Mouse (Mus musculus) CD4-positive naive resting alpha-beta T cell, adult 57 days (primary cell): Measurements from ENCODE around the gene Uck1. TPM values are rescaled to one million over a fixed set of nuclear protein-coding genes. Genes with fewer than 3 reads are reported as not detected.

Source experiments
- total RNA-seq: library from RNA; stranded (reverse); gene quantifications from one replicate; pipeline ENCODE4 v1.2.4, GENCODE M21; 2023

Uck1 gene
- total RNA-seq, result 105 TPM

DNA sequence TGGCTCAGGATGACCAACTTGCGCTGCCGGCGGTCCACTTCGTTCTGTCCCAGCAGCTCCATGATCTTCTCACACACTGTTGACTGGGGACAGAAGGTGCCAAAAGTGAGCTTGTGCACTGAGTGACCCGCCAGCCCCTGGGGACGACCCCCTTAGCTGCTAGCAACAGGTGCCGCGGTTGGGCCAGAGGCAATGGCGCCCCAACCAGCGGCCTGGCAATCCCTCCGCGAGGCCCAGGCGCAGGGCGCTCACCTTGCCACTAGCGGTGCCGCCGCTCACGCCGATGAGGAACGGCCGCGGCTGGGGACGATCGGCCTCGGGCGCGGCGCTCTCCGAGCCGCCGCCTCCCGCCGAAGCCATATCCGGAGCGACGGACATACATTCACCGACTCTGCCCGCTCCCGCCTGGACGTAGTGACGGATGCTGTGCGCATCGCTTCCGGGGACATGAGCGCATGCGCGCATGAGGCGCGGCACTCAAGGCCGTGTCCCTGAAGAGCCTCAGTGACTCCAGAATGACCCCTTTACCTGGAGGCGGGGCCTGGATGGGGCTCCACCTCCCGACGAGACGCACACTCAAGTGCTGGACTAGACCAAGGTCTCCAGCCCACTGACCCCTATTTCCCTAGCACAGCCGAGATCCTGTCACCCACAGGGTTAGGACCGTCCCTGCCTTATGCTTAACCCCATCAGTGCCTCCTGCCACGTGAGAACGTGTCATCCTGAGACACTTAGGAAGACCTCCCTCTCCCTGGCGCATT lies at the start of gene Uck1:
Gene Uck1 (minus strand): TSS at position 503 of the 761 bp plus-strand sequence.

DNA sequence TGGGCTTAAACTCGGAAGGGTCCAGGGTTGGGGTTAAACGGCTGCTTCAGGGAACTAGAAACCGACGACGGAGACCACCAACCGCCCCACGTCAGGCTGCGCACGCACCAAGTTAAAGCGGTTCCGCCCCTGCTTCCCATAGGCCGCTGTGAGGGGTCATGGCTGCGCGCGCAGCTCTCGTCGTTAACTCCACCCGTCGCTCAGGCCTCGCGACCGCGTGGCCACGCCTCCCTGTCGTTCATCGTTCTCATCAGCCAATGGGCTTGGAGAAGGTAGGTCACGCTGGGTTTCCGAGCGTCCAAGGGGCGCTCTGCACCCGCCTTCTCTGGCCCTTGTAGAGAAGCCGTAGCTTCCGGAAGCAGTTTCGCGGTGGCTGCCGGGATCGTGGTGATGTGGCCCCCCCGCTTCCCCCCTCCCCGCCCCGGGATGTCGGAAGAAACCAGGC lies 28.0 kb upstream of the Uck1 start, which contains the start of gene Swi5:
Gene Swi5 (minus strand): TSS at position 153 of the 445 bp plus-strand sequence.

GRCm38 (mm10) chr2:32287334-32287840 lies 27.4 kb upstream of the Uck1 start, which contains the start of gene Golga2:
Gene Golga2 (plus strand): TSS chr2:32287384.

GRCm38 (mm10) chr2:32235886-32236759 lies 23.8 kb downstream of the Uck1 start, which contains the start of gene Pomt1:
Gene Pomt1 (plus strand): TSS chr2:32236590.

Other genes starting within 250 kb of the Uck1 start
- gene Fam78a, start 175.3 kb downstream of the Uck1 start, total RNA-seq, result 176 TPM
- not detected for gene Plpp7, start 164.6 kb downstream of the Uck1 start, total RNA-seq
- 145 TPM for gene Prrc2b, start 109.1 kb downstream of the Uck1 start, total RNA-seq
- 16.4 TPM for gene Pomt1, start 23.6 kb downstream of the Uck1 start, total RNA-seq
- 47.1 TPM for gene Golga2, start 27.2 kb upstream of the Uck1 start, total RNA-seq
- 70.6 TPM for gene Swi5, start 27.9 kb upstream of the Uck1 start, total RNA-seq
- gene Ciz1, start 92.2 kb upstream of the Uck1 start, total RNA-seq, result 122 TPM
- gene Dnm1, start 93.2 kb upstream of the Uck1 start, total RNA-seq, result not detected
- gene 1110008P14Rik, start 121.8 kb upstream of the Uck1 start, total RNA-seq, result 29.9 TPM
- gene Lcn2, start 128.1 kb upstream of the Uck1 start, total RNA-seq, result 3.1 TPM
- gene Ptges2, start 135.7 kb upstream of the Uck1 start, total RNA-seq, result 10.3 TPM
- gene Naif1, start 190.3 kb upstream of the Uck1 start, total RNA-seq, result 4.7 TPM
- 77.5 TPM for gene Slc25a25, start 191.3 kb upstream of the Uck1 start, total RNA-seq